In the genomic region with DNA sequence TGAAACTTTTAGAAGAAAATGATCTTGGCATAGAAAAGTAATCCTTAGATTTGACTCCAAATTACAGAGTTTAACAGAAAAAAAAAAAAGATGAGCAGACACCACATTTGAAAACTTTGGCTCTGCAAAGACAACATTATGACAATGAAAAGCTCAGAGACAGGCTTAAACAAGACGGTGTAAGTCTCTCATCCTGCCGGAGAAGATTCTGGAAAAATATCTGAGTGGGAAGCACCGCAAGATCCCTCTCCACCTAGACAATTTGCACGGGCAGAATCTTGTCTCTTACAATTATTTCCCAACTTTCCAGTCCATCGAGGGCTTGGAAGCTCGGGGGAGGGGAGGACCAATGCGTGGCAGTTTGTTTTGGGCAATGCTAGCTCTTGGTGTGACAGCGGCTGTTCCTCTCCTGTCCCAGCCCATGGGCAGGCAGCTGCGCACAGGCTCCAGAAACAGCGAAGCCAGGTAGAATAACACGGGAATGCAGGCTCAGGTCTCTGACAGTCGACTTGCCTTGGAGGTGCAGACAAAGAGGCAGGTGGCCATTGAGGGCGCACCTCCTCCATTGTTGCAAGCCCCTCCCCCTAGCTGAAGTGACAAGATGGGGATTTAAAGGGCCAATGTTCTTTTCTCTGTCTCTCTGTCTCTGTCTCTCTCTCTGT, we compare ENCODE assay signal across 8 mouse cellular contexts. TPM values are rescaled to one million over a fixed set of nuclear protein-coding genes. Genes with fewer than 3 reads are reported as not detected.
DNase-seq lines count a peak whose midpoint lies in the region; ATAC-seq lines count a peak whose summit lies in the region.

No protein-coding gene starts in this region.

- no peaks in the 10 kb centered on the region for H3K27me3 ChIP-seq in limb, embryonic 11.5 days (ENCODE audit: control insufficient read depth, insufficient read depth, low read length)
- H3K27me3 ChIP-seq in midbrain, embryonic 13.5 days, result no peaks in the 10 kb centered on the region
- no peaks in the 10 kb centered on the region for H3K27me3 ChIP-seq in stomach, embryonic 14.5 days (ENCODE audit: control insufficient read depth, insufficient read depth, low read length)

- no peaks in the 10 kb centered on the region for H3K36me3 ChIP-seq in limb, embryonic 11.5 days (ENCODE audit: control insufficient read depth, insufficient read depth, low read length)
- no peaks in the 10 kb centered on the region for H3K36me3 ChIP-seq in midbrain, embryonic 13.5 days
- H3K36me3 ChIP-seq in stomach, embryonic 14.5 days (ENCODE audit: control insufficient read depth, insufficient read depth, low read length), result no peaks in the 10 kb centered on the region

- DNase-seq in CD4-positive, CD25-positive, alpha-beta regulatory T cell, adult 2 months (ENCODE audit: low read depth, low spot score), result peak; percentile 61
- peak; percentile 74 to 79 for DNase-seq in cerebellum, postnatal 36 days
- peak; percentile 59 for DNase-seq in kidney, adult 11 months
- DNase-seq in limb, embryonic 11.5 days (ENCODE audit: low spot score), result peak; percentile 78

- WGBS in limb, embryonic 11.5 days, result 10% methylated on average over 13 of the region's 13 CpGs
- WGBS in midbrain, embryonic 13.5 days, result 3% methylated on average over 13 of the region's 13 CpGs
- WGBS in stomach, embryonic 14.5 days, result 3% methylated on average over 13 of the region's 13 CpGs

- ATAC-seq in CD4-positive, CD25-positive, alpha-beta regulatory T cell, adult 4 months, result no peak
- ATAC-seq in granulocyte monocyte progenitor cell, adult 5-6 weeks (replicated peaks; ENCODE audit: poor library complexity, severe bottlenecking), result peak; percentile 27
- peak; percentile 44 for ATAC-seq in limb, embryonic 11.5 days (ENCODE audit: insufficient number of reproducible peaks, low FRiP score, low TSS enrichment, low read depth)
- ATAC-seq in midbrain, embryonic 13.5 days, result peak; percentile 80
- ATAC-seq in stomach, embryonic 14.5 days (ENCODE audit: insufficient number of reproducible peaks, insufficient read depth, low FRiP score, low read depth), result peak; percentile 65; the same call in 1 of the 2 replicates

- H3K4me1 ChIP-seq in limb, embryonic 11.5 days (ENCODE audit: control insufficient read depth, insufficient read depth, low read length), result no peaks in the 10 kb centered on the region
- H3K4me1 ChIP-seq in midbrain, embryonic 13.5 days (replicated peaks), result peaks cover 18% of the 10 kb centered on the region
- no peaks in the 10 kb centered on the region for H3K4me1 ChIP-seq in stomach, embryonic 14.5 days (ENCODE audit: control insufficient read depth, insufficient read depth, low read length)

- peak overlapping the region; percentile 58; the same call in 1 of the 2 replicates for H3K27ac ChIP-seq in limb, embryonic 11.5 days (replicated peaks; ENCODE audit: low read depth, low read length)
- H3K27ac ChIP-seq in midbrain, embryonic 13.5 days, result peak overlapping the region; percentile 93
- H3K27ac ChIP-seq in stomach, embryonic 14.5 days (ENCODE audit: low read length), result no peak overlapping the region; the same call in 1 of the 2 replicates

- H3K9me3 ChIP-seq in limb, embryonic 11.5 days (ENCODE audit: control insufficient read depth, low read length), result peaks cover 2% of the 10 kb centered on the region; the same call in 1 of the 2 replicates
- no peaks in the 10 kb centered on the region for H3K9me3 ChIP-seq in midbrain, embryonic 13.5 days
- 0 out of 2 replicates have a peak, but pooled peaks cover 10% of the 10 kb centered on the region for H3K9me3 ChIP-seq in stomach, embryonic 14.5 days (ENCODE audit: control insufficient read depth, low read depth, low read length)

- H3K4me3 ChIP-seq in limb, embryonic 11.5 days (ENCODE audit: low read depth, low read length), result peak overlapping the region; percentile 40
- H3K4me3 ChIP-seq in midbrain, embryonic 13.5 days (replicated peaks), result peak overlapping the region; percentile 44
- peak overlapping the region; percentile 37 for H3K4me3 ChIP-seq in stomach, embryonic 14.5 days (ENCODE audit: low read depth, low read length)

- H3K4me2 ChIP-seq in limb, embryonic 11.5 days (ENCODE audit: low read depth, severe bottlenecking), result peak overlapping the region; percentile 72
- H3K4me2 ChIP-seq in midbrain, embryonic 13.5 days (replicated peaks), result peak overlapping the region; percentile 55
- H3K4me2 ChIP-seq in stomach, embryonic 14.5 days (replicated peaks; ENCODE audit: low read depth, low read length), result peak overlapping the region; percentile 46

- peak overlapping the region; percentile 77 for H3K9ac ChIP-seq in limb, embryonic 11.5 days (ENCODE audit: low read length)
- H3K9ac ChIP-seq in midbrain, embryonic 13.5 days (replicated peaks), result peak overlapping the region; percentile 75
- H3K9ac ChIP-seq in stomach, embryonic 14.5 days (replicated peaks; ENCODE audit: low read depth, low read length), result peak overlapping the region; percentile 26; the same call in 1 of the 2 replicates

RNA-seq across cellular contexts. Expression of a gene that starts 23.2 kb away (rescaled TPM):
- 10 to 100 TPM; 33.1 to 38.4 TPM for polyA plus RNA-seq in CD4-positive, CD25-positive, alpha-beta regulatory T cell, adult 4 months (2017; shearing (Covaris generic))
- 28.2 and 38.5 TPM in 2 replicates for total RNA-seq in granulocyte monocyte progenitor cell, adult 5-6 weeks (2014; fragmentation: Nextera tagmentation)
- 37.0 and 41.4 TPM in 2 replicates for total RNA-seq in granulocyte monocyte progenitor cell, adult 5-6 weeks (2017)
- 25.3 and 30.6 TPM in 2 replicates for polyA plus RNA-seq in limb, embryonic 11.5 days (2014; fragmentation: Nextera tagmentation; extraction: Ambion mirVana)
- 56.7 and 61.6 TPM in 2 replicates for polyA plus RNA-seq in midbrain, embryonic 13.5 days (2015; fragmentation: Nextera tagmentation; extraction: Ambion mirVana)
- 40.3 and 41.5 TPM in 2 replicates for polyA plus RNA-seq in stomach, embryonic 14.5 days (2014; fragmentation: Nextera tagmentation; extraction: Ambion mirVana)

RNA-seq across cellular contexts. Expression of a gene that starts 35.9 kb away (rescaled TPM):
- 1 to 10 TPM; 6.7 to 8.0 TPM for polyA plus RNA-seq in CD4-positive, CD25-positive, alpha-beta regulatory T cell, adult 4 months (2017; shearing (Covaris generic))
- 10.0 and 13.4 TPM in 2 replicates for total RNA-seq in granulocyte monocyte progenitor cell, adult 5-6 weeks (2014; fragmentation: Nextera tagmentation)
- total RNA-seq in granulocyte monocyte progenitor cell, adult 5-6 weeks (2017), result 4.5 and 9.0 TPM in 2 replicates
- 38.3 and 42.9 TPM in 2 replicates for polyA plus RNA-seq in limb, embryonic 11.5 days (2014; fragmentation: Nextera tagmentation; extraction: Ambion mirVana)
- polyA plus RNA-seq in midbrain, embryonic 13.5 days (2015; fragmentation: Nextera tagmentation; extraction: Ambion mirVana), result 27.9 and 30.1 TPM in 2 replicates
- polyA plus RNA-seq in stomach, embryonic 14.5 days (2014; fragmentation: Nextera tagmentation; extraction: Ambion mirVana), result 37.4 and 44.3 TPM in 2 replicates

RNA-seq across cellular contexts. Expression of a gene that starts 57.6 kb away (rescaled TPM):
- under 1 TPM in 1 of 2 experiments, not detected in 1; 0.08 TPM for polyA plus RNA-seq in CD4-positive, CD25-positive, alpha-beta regulatory T cell, adult 4 months (2017; shearing (Covaris generic))
- total RNA-seq in granulocyte monocyte progenitor cell, adult 5-6 weeks (2014; fragmentation: Nextera tagmentation), result 28.0 and 36.6 TPM in 2 replicates
- 12.5 and 15.1 TPM in 2 replicates for total RNA-seq in granulocyte monocyte progenitor cell, adult 5-6 weeks (2017)
- polyA plus RNA-seq in limb, embryonic 11.5 days (2014; fragmentation: Nextera tagmentation; extraction: Ambion mirVana), result 7.2 and 7.9 TPM in 2 replicates
- polyA plus RNA-seq in midbrain, embryonic 13.5 days (2015; fragmentation: Nextera tagmentation; extraction: Ambion mirVana), result 1.5 and 1.7 TPM in 2 replicates
- 10.3 and 11.3 TPM in 2 replicates for polyA plus RNA-seq in stomach, embryonic 14.5 days (2014; fragmentation: Nextera tagmentation; extraction: Ambion mirVana)

Comparison
In these comparisons a context has a peak if more than half of its experiments do, and no peak if none do; other contexts are left out.
1. H3K9ac ChIP-seq: peak in every context shown above with its lines; median percentile 77 in limb, embryonic 11.5 days; 75 in midbrain, embryonic 13.5 days; 26 in stomach, embryonic 14.5 days.